8 mouse cellular contexts compared by ENCODE assay signal in genomic region chr3:34640690-34641600, GRCm38 (mm10). TPM values are rescaled to one million over a fixed set of nuclear protein-coding genes. Genes with fewer than 3 reads are reported as not detected.
DNase-seq lines count a peak whose midpoint lies in the region; ATAC-seq and TF ChIP-seq lines count a peak whose summit lies in the region.

No protein-coding gene starts in this region.

- H3K4me2 ChIP-seq in kidney, embryonic 16.5 days (replicated peaks; ENCODE audit: low read depth, low read length), result no peak overlapping the region
- H3K4me2 ChIP-seq in hindbrain, postnatal 0 days (ENCODE audit: low read depth, low read length), result peak overlapping the region; percentile 57

- peak; percentile 78 to 83 for DNase-seq in kidney, postnatal 4 days
- DNase-seq in R1 (ENCODE audit: low read depth, low spot score), result peak; percentile 76
- peak; percentile 87 for DNase-seq in embryo, embryonic 10.5 days (ENCODE audit: low spot score)
- DNase-seq in hindbrain, postnatal 0 days (ENCODE audit: low spot score), result peak; percentile 82
- no peak for DNase-seq in layer of hippocampus, adult 9-11 months
- no peak for DNase-seq in kidney, adult 18-20 months

- no peak overlapping the region for H3K27ac ChIP-seq in kidney, embryonic 16.5 days (ENCODE audit: low read length)
- peak overlapping the region; percentile 74; the same call in 1 of the 2 replicates for H3K27ac ChIP-seq in hindbrain, postnatal 0 days
- peak overlapping the region; percentile 85 for H3K27ac ChIP-seq in olfactory bulb, adult 2 months (ENCODE audit: insufficient read depth, low read depth, low read length)

- H3K27me3 ChIP-seq in kidney, embryonic 16.5 days (ENCODE audit: insufficient read depth, low read length), result peaks cover 97% of the 10 kb centered on the region
- H3K27me3 ChIP-seq in hindbrain, postnatal 0 days (ENCODE audit: insufficient read depth, low read length), result peaks cover 9% of the 10 kb centered on the region; the same call in 1 of the 2 replicates

- H3K9ac ChIP-seq in kidney, embryonic 16.5 days (replicated peaks; ENCODE audit: low read length), result no peak overlapping the region
- no peak overlapping the region; the same call in 1 of the 2 replicates for H3K9ac ChIP-seq in hindbrain, postnatal 0 days (replicated peaks; ENCODE audit: low read length)

- no peak for ATAC-seq in kidney, embryonic 16.5 days (ENCODE audit: low FRiP score, low TSS enrichment)
- ATAC-seq in hindbrain, postnatal 0 days, result peak; percentile 50; the same call in 1 of the 2 replicates

- 2% methylated on average over 33 of the region's 33 CpGs for WGBS in kidney, embryonic 16.5 days
- 8% methylated on average over 33 of the region's 33 CpGs for WGBS in hindbrain, postnatal 0 days
- WGBS in olfactory bulb, adult 2 months, result 9% methylated on average over 33 of the region's 33 CpGs

- no peak overlapping the region for H3K4me3 ChIP-seq in kidney, embryonic 16.5 days (ENCODE audit: low read length)
- H3K4me3 ChIP-seq in hindbrain, postnatal 0 days (ENCODE audit: low read length), result 0 out of 2 replicates have a peak overlapping the region, but pooled peaks have one; percentile 29
- peak overlapping the region; percentile 25 for H3K4me3 ChIP-seq in olfactory bulb, adult 2 months (ENCODE audit: insufficient read depth, low read depth, low read length)

- peak; percentile 81 for TF ChIP-seq CTCF in hindbrain, postnatal 0 days (IDR thresholded peaks at IDR 0.05; ENCODE audit: low read depth)
- TF ChIP-seq CTCF in olfactory bulb, adult 2 months (IDR thresholded peaks at IDR 0.05; ENCODE audit: insufficient read depth, low read depth, low read length), result peak; percentile 73

- no peaks in the 10 kb centered on the region for H3K4me1 ChIP-seq in kidney, embryonic 16.5 days (ENCODE audit: insufficient read depth, low read length)
- H3K4me1 ChIP-seq in hindbrain, postnatal 0 days (ENCODE audit: insufficient read depth, low read length), result peaks cover 4% of the 10 kb centered on the region; the same call in 1 of the 2 replicates
- peaks cover 32% of the 10 kb centered on the region for H3K4me1 ChIP-seq in olfactory bulb, adult 2 months (ENCODE audit: control insufficient read depth, insufficient read depth, low read length)

- H3K9me3 ChIP-seq in kidney, embryonic 16.5 days (ENCODE audit: low read length), result no peaks in the 10 kb centered on the region
- no peaks in the 10 kb centered on the region for H3K9me3 ChIP-seq in hindbrain, postnatal 0 days (ENCODE audit: low read length)

- no peaks in the 10 kb centered on the region for H3K36me3 ChIP-seq in kidney, embryonic 16.5 days (ENCODE audit: insufficient read depth, low read length)
- H3K36me3 ChIP-seq in hindbrain, postnatal 0 days (ENCODE audit: insufficient read depth, low read length), result no peaks in the 10 kb centered on the region

- no peak for TF ChIP-seq POLR2A in olfactory bulb, adult 2 months (IDR thresholded peaks at IDR 0.05; ENCODE audit: insufficient read depth, low read depth, low read length)

RNA-seq across cellular contexts. Expression of gene Sox2, which starts 9.3 kb away (rescaled TPM):
- not detected in 2 replicates for polyA plus RNA-seq in kidney, embryonic 16.5 days (2015; fragmentation: Nextera tagmentation; extraction: Ambion mirVana)
- 68.1 and 80.2 TPM in 2 replicates for total RNA-seq in hindbrain, postnatal 0 days (2014; rRNA removed)
- 22.6 and 26.3 TPM in 2 replicates for polyA plus RNA-seq in hindbrain, postnatal 0 days (2015; fragmentation: Nextera tagmentation; extraction: Ambion mirVana)
- not detected in 2 replicates for polyA plus RNA-seq in olfactory bulb, adult 2 months (2012; ENCODE audit: insufficient read depth, insufficient read length, low replicate concordance, missing spikeins)

Comparison
In these comparisons a context has a peak if more than half of its experiments do, and no peak if none do; other contexts are left out.
1. DNase-seq: peak in kidney, postnatal 4 days (2 of 2), R1 (single experiment), embryo, embryonic 10.5 days (single experiment) and hindbrain, postnatal 0 days (single experiment); none in layer of hippocampus, adult 9-11 months (single experiment) and kidney, adult 18-20 months (single experiment).